ENCODE assay signal across 8 mouse cellular contexts in genomic region chr11:96006367-96006851, GRCm38 (mm10). TPM values are rescaled to one million over a fixed set of nuclear protein-coding genes. Genes with fewer than 3 reads are reported as not detected.
DNase-seq lines count a peak whose midpoint lies in the region; ATAC-seq and TF ChIP-seq lines count a peak whose summit lies in the region.

No protein-coding gene starts in this region.

- H3K36me3 ChIP-seq in forebrain, embryonic 15.5 days: no peaks in the 10 kb centered on the region
- no peaks in the 10 kb centered on the region for H3K36me3 ChIP-seq in intestine, postnatal 0 days (ENCODE audit: control insufficient read depth, insufficient read depth)
- no peaks in the 10 kb centered on the region for H3K36me3 ChIP-seq in neural tube, embryonic 14.5 days (ENCODE audit: control insufficient read depth, insufficient read depth, low read length)

- no peak for TF ChIP-seq CTCF in intestine, postnatal 0 days (IDR thresholded peaks at IDR 0.05; ENCODE audit: low read depth)

- H3K27me3 ChIP-seq in forebrain, embryonic 15.5 days: no peaks in the 10 kb centered on the region
- peaks cover 38% of the 10 kb centered on the region for H3K27me3 ChIP-seq in intestine, postnatal 0 days (replicated peaks; ENCODE audit: control insufficient read depth, insufficient read depth, low read length)
- H3K27me3 ChIP-seq in neural tube, embryonic 14.5 days (ENCODE audit: control insufficient read depth, insufficient read depth, low read length): no peaks in the 10 kb centered on the region

- no peaks in the 10 kb centered on the region for H3K9me3 ChIP-seq in forebrain, embryonic 15.5 days
- no peaks in the 10 kb centered on the region for H3K9me3 ChIP-seq in intestine, postnatal 0 days (ENCODE audit: control insufficient read depth)
- H3K9me3 ChIP-seq in neural tube, embryonic 14.5 days (ENCODE audit: control insufficient read depth, low read length): no peaks in the 10 kb centered on the region

- H3K27ac ChIP-seq in forebrain, embryonic 15.5 days (replicated peaks): peak overlapping the region; percentile 97
- no peak overlapping the region for H3K27ac ChIP-seq in intestine, postnatal 0 days (ENCODE audit: low read depth, low read length)
- peak overlapping the region; percentile 88 for H3K27ac ChIP-seq in neural tube, embryonic 14.5 days (ENCODE audit: low read depth, low read length)

- H3K9ac ChIP-seq in forebrain, embryonic 15.5 days (replicated peaks): peak overlapping the region; percentile 64
- no peak overlapping the region; the same call in 1 of the 2 replicates for H3K9ac ChIP-seq in intestine, postnatal 0 days (ENCODE audit: low read depth, low read length)
- H3K9ac ChIP-seq in neural tube, embryonic 14.5 days (replicated peaks; ENCODE audit: low read depth, low read length): peak overlapping the region; percentile 74

- peak overlapping the region; percentile 74 for H3K4me3 ChIP-seq in forebrain, embryonic 15.5 days
- H3K4me3 ChIP-seq in intestine, postnatal 0 days (ENCODE audit: low read depth, low read length): peak overlapping the region; percentile 55
- H3K4me3 ChIP-seq in neural tube, embryonic 14.5 days (ENCODE audit: low read depth, low read length): peak overlapping the region; percentile 77

- H3K4me1 ChIP-seq in forebrain, embryonic 15.5 days: peaks cover 31% of the 10 kb centered on the region
- H3K4me1 ChIP-seq in intestine, postnatal 0 days (replicated peaks; ENCODE audit: control insufficient read depth, insufficient read depth, low read length): peaks cover 8% of the 10 kb centered on the region; the same call in 1 of the 2 replicates
- H3K4me1 ChIP-seq in neural tube, embryonic 14.5 days (ENCODE audit: control insufficient read depth, insufficient read depth, low read length): peaks cover 9% of the 10 kb centered on the region; the same call in 1 of the 2 replicates

- H3K4me2 ChIP-seq in forebrain, embryonic 15.5 days (replicated peaks): peak overlapping the region; percentile 82
- peak overlapping the region; percentile 98 for H3K4me2 ChIP-seq in intestine, postnatal 0 days (replicated peaks; ENCODE audit: low read depth)
- H3K4me2 ChIP-seq in neural tube, embryonic 14.5 days (ENCODE audit: low read depth, low read length): peak overlapping the region; percentile 71

- WGBS in forebrain, embryonic 15.5 days: under 1% methylated on average over 33 of the region's 33 CpGs
- WGBS in intestine, postnatal 0 days: under 1% methylated on average over 33 of the region's 33 CpGs
- under 1% methylated on average over 33 of the region's 33 CpGs for WGBS in neural tube, embryonic 14.5 days

- ATAC-seq in forebrain, embryonic 15.5 days (replicated peaks): peak; percentile 44
- no peak for ATAC-seq in intestine, postnatal 0 days
- peak; percentile 45; the same call in 1 of the 2 replicates for ATAC-seq in neural tube, embryonic 14.5 days (ENCODE audit: low read depth)

- DNase-seq in embryo, embryonic 10.5 days (ENCODE audit: low spot score): peak; percentile 74
- no peak for DNase-seq in embryo, embryonic 11 days
- DNase-seq in B cell, adult 2 months: peak; percentile 27 to 38
- DNase-seq in MN1 (ENCODE audit: low spot score): no peak
- no peak for DNase-seq in layer of hippocampus, postnatal 36 days

RNA-seq across cellular contexts. Expression of gene Igf2bp1, which starts 0.7 kb away (rescaled TPM):
- 22.0 and 27.1 TPM in 2 replicates for polyA plus RNA-seq in forebrain, embryonic 15.5 days (2015; fragmentation: Nextera tagmentation; extraction: Ambion mirVana)
- polyA plus RNA-seq in intestine, postnatal 0 days (2015; fragmentation: Nextera tagmentation; extraction: Ambion mirVana): 5.2 and 7.4 TPM in 2 replicates
- 3.0 and 5.9 TPM in 2 replicates for polyA plus RNA-seq in neural tube, embryonic 14.5 days (2014; fragmentation: Nextera tagmentation; extraction: Ambion mirVana)
- total RNA-seq in layer of hippocampus, postnatal 36 days (2021): not detected

RNA-seq across cellular contexts. Expression of gene Gip, which starts 17.9 kb away (rescaled TPM):
- not detected in 2 replicates for polyA plus RNA-seq in forebrain, embryonic 15.5 days (2015; fragmentation: Nextera tagmentation; extraction: Ambion mirVana)
- 142 and 149 TPM in 2 replicates for polyA plus RNA-seq in intestine, postnatal 0 days (2015; fragmentation: Nextera tagmentation; extraction: Ambion mirVana)
- polyA plus RNA-seq in neural tube, embryonic 14.5 days (2014; fragmentation: Nextera tagmentation; extraction: Ambion mirVana): not detected in 2 replicates
- not detected for total RNA-seq in layer of hippocampus, postnatal 36 days (2021)

RNA-seq across cellular contexts. Expression of gene Snf8, which starts 28.3 kb away (rescaled TPM):
- 136 and 142 TPM in 2 replicates for polyA plus RNA-seq in forebrain, embryonic 15.5 days (2015; fragmentation: Nextera tagmentation; extraction: Ambion mirVana)
- 91.8 and 99.2 TPM in 2 replicates for polyA plus RNA-seq in intestine, postnatal 0 days (2015; fragmentation: Nextera tagmentation; extraction: Ambion mirVana)
- 43.7 and 46.2 TPM in 2 replicates for polyA plus RNA-seq in neural tube, embryonic 14.5 days (2014; fragmentation: Nextera tagmentation; extraction: Ambion mirVana)
- total RNA-seq in layer of hippocampus, postnatal 36 days (2021): 100 to 1,000 TPM; 101 to 107 TPM

RNA-seq across cellular contexts. Expression of gene Ube2z, which starts 58.8 kb away (rescaled TPM):
- polyA plus RNA-seq in forebrain, embryonic 15.5 days (2015; fragmentation: Nextera tagmentation; extraction: Ambion mirVana): 35.1 and 37.2 TPM in 2 replicates
- 24.8 and 25.0 TPM in 2 replicates for polyA plus RNA-seq in intestine, postnatal 0 days (2015; fragmentation: Nextera tagmentation; extraction: Ambion mirVana)
- polyA plus RNA-seq in neural tube, embryonic 14.5 days (2014; fragmentation: Nextera tagmentation; extraction: Ambion mirVana): 26.2 and 34.6 TPM in 2 replicates
- 10 to 100 TPM; 53.8 to 54.6 TPM for total RNA-seq in layer of hippocampus, postnatal 36 days (2021)

Comparison
In these comparisons a context has a peak if more than half of its experiments do, and no peak if none do; other contexts are left out.
1. DNase-seq: peak in embryo, embryonic 10.5 days (single experiment) and B cell, adult 2 months (2 of 2); none in embryo, embryonic 11 days (single experiment), MN1 (single experiment) and layer of hippocampus, postnatal 36 days (0 of 2).
2. RNA of gene Gip, which starts 17.9 kb away (polyA plus RNA-seq): 142 to 149 TPM in intestine, postnatal 0 days; not detected in forebrain, embryonic 15.5 days and not detected in neural tube, embryonic 14.5 days; every median in the first group is over 100 times any median in the second.
3. Peak in every context shown above with its lines, with median percentiles within 50 percentile points of each other: H3K4me2 ChIP-seq and H3K4me3 ChIP-seq.